Mouse (Mus musculus): Measurements from ENCODE around the gene Fam53a.

Gene Fam53a

GRCm38 (mm10) chr5:33632526-33632925, 3.1 kb upstream of the Fam53a start:
- DNase-seq (ENCODE audit: low spot score in 2 of 2): no peak

GRCm38 (mm10) chr5:33630615-33631014, 1.2 kb upstream of the Fam53a start:
- DNase-seq (ENCODE audit: low spot score in 2 of 2): no peak

DNA sequence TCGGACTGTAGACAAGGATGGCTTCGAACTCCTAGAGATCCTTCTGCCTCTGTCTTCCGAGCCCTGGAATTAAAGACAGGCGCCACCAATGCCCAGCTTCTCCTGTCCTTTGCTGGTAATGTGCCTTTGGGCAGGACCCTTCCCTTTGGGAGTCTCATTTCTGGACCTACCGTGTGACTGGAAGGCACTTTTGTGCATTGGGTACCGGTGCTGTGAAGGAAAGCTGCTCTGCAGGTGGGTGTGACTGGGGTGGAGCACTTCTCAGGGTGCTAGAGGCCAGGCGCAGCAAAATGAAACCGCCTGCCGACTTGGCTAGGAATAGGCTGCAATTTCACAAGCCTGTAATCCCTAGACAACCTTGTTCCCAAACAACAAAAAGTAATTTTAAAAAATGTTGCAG, 626 bp upstream of the Fam53a start:
- DNase-seq (ENCODE audit: low spot score in 2 of 2): peak; percentile 36 to 62

- peak; percentile 53 to 60 for DNase-seq (ENCODE audit: low spot score in 2 of 2)
These were observed 575 bp downstream of the Fam53a start for GRCm38 (mm10) chr5:33628820-33629300.

DNA sequence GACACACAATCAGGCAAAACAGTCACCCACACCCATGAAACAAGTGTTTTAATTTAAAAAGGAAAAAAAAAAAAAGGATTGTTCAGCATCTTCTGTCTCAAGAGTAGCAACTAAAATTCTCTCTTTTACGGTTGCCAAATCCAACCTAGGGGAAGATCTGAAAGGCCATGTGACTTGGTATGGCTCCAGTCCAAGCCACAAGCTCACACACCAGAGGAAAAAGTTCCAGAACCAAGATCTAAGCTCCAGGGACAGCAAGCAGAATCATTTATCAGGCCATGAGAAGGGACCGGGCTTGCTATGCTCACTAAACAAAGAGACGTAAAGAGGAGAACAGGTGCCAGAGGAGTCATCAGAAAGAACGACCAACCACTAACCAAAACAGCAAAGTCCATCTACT, 1.5 kb downstream of the Fam53a start:
- DNase-seq (ENCODE audit: low spot score in 2 of 2): no peak

- DNase-seq (ENCODE audit: low spot score in 2 of 2): no peak
These were observed 5.7 kb downstream of the Fam53a start for GRCm38 (mm10) chr5:33623766-33624165.

DNA sequence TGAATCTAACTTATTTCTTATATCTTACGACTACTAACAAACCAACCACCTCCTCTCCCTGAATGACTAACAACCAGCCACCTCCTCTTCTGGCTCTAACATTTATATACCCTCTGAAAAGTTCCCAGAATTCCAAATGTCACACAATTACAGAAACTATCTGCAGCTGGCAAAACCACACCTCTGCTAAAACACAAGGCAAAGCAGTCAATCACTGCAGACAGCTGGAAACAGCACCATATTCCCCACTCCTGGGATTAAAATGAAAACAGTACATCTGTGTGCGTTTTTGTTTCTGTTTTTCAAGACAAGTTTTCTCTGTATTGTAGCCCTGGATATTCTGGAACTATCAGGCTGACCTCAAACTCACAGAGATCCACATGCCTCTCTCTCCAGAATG, 6.8 kb downstream of the Fam53a start:
- no peak for DNase-seq (ENCODE audit: low spot score in 2 of 2)

GRCm38 (mm10) chr5:33614391-33614790, 15.0 kb downstream of the Fam53a start:
- no peak for DNase-seq (ENCODE audit: low spot score in 2 of 2)

DNA sequence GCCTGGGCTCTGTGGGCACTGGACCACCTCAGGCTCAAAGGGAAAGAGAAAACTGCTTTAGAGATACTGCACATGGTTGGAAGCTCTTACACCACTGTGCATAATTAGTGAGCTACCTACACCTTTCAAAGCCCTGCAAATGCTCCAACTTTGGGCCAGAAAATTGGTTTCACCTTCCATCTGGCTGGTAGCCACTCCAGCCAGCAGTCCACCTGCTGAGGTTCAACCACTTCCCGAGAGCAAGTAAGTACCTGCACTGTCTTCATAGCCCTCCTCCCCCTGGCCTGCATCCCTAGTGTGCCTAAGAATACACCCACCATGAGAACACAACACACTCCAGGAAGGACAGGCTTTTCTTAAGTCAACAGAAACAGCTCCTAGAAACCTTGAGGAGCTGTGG, 17.6 kb downstream of the Fam53a start:
- DNase-seq (ENCODE audit: low spot score in 2 of 2): no peak

DNA sequence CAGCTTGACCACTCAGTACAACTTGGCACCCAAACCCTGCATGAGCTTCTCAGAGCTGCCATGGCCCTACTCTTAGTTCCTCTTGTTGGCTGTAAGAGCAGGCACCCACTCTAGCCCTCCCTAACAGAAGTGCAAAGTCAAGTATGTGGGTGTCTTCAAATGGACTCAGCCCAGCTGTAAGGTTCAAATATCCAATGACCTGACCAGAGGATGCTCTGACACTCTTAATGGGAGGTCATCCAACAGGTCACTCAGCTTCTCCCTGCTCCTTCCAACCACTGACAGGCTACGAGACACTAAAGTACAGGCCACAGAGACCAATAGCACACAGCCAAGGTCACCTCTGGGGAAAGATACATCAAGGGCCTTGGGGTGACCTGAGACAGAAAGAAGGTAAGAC, 20.2 kb downstream of the Fam53a start:
- no peak for DNase-seq (ENCODE audit: low spot score in 2 of 2)

GRCm38 (mm10) chr5:33607434-33607833, 22.0 kb downstream of the Fam53a start:
- DNase-seq (ENCODE audit: low spot score in 2 of 2): no peak

DNA sequence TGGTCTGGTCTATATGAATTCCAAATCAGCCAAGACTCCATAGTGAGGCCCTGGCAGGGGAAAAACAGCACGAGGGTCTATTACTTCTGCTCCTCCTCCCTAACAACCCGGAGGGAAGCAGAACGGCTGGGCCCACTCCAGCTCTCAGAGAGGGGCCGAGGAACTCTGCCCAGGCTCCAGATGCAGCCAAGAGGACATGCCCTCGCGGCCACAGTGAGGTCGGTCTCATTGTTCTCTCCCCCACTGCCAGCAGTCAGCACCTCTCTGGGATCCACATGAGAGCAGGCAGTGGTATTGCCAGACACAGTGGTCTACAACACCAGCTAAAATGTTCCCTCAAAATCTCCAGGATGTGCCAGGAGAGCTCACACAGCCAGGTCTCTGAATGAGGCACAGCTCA, 22.8 kb downstream of the Fam53a start:
- DNase-seq (ENCODE audit: low spot score in 2 of 2): no peak

GRCm38 (mm10) chr5:33605314-33605713, 24.1 kb downstream of the Fam53a start:
- no peak for DNase-seq (ENCODE audit: low spot score in 2 of 2)

DNA sequence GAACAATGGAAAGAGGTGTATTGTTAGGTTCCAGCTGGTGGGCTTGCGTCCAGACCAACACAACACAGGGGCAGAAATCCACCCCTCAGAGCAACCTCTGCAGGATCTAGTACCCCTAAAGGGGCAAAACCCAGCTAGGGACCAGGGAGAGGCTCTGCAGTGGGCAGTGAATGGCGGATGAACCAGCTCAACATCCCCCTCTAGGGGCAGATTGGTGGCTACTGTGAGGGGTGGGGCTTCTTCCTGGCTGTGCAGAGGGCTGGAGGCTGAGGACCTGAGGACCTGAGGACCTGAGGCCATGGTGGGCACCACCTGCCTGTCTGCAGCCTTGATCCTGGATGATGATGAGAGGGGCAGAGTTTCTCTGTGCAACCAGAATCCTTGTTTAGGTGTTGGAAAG, 35.8 kb downstream of the Fam53a start:
- no peak for DNase-seq (ENCODE audit: low spot score in 2 of 2)

GRCm38 (mm10) chr5:33589221-33589888, 40.1 kb downstream of the Fam53a start:
- DNase-seq (ENCODE audit: low spot score in 2 of 2): peak; percentile 43 to 62

DNA sequence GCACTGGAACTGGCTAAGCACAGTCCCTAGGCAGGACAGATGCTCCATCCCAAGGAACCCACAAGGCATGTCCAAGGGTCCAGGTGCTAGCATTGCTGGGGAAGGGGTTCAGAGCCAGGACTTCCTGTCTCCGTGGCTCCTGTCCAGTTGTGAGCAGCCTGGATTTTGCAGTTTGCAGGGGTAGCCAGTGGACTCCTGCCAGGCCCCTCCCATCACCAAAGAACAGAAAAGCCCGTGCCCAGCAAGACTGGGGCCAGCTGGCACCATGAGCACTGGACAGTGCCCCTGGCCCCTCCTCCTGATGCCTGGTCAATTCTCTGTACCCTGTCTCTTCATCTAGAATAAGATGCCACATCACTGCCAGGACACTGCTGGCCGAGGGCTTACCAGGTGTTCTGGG, 41.4 kb downstream of the Fam53a start:
- no peak for DNase-seq (ENCODE audit: low spot score in 2 of 2)

DNA sequence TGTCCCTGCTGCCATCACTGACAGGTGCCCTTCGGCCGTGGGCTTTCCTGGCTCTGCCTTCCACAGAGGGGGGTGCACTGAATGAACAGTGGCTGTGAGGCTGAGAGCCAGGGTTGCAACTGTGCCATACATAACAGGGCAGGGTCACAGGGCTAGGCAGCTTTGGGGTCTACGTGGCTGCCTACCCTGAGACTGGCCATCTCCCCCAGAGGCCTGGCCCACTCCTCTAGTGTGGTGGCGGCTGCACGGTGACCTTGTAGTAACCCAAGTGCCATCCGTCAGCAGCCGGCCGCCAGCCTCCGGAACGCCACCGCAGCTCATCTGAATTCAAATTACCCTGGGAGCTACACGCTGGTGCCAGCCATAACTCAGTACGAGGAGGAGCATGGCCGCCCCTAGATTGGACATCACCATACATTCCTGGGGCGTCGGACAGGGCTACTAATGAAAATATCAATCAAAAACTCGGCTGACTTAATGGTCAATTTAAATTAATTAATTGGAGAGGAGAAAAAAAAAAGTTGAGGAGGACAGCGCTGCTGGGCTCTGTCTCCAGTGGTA, 41.9 kb downstream of the Fam53a start:
- no peak for DNase-seq (ENCODE audit: low spot score in 2 of 2)

- DNase-seq (ENCODE audit: low spot score in 2 of 2): no peak
These were observed 49.1 kb downstream of the Fam53a start for GRCm38 (mm10) chr5:33580336-33580735.

GRCm38 (mm10) chr5:33574207-33574606, 55.2 kb downstream of the Fam53a start:
- no peak for DNase-seq (ENCODE audit: low spot score in 2 of 2)

DNA sequence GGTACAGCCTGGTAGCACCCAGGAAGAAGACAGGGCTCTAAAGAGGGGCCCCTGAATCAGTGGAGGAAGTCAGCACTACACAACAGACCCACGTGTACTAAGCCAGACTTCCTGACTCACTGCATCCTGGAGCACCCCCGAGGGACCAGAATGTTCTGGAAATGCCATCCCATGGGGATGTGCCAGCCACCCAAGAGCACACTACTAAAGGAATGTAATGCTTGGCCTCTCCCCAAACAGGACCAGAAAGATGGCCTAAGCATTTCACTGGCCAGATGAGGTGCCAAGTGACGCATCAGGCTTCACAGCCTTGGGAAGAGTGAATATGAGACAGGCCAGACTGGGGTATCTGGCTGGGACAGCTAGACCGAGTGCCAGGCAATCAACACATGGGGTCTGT, 63.5 kb downstream of the Fam53a start:
- no peak for DNase-seq (ENCODE audit: low spot score in 2 of 2)

DNA sequence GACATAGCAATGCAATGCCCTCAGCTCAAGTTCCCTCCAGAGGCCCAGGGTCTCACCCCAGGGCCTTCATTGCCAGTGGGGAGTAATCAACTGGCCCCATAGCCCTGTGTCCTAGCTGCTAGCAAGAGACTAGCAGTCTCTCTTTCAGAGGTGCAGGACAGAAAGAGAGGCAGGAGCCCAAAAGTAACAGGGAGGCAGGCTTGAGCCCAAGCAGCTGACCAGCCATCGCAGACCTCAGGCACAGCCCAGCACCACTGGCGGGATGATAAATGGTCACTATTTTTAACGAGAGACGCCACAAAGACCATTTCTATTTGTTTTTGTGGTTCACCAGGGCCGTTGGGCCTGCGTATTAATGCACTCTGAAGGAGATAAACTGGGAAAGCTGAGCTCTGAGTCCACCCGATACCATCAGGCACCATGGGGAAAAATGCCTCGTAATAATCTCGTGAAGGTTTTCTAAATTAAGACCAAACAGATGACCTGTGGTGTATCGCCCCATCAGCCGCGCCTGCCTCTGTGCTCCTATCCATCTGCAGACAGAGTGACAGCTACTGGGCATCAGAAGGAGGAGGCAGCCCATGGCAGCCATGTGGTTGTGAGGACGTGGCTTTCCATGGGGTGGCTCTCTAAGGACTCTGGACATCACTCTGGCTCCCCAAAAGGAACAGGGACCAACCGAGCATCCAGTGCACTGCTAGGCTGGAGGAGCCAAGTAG, 73.0 kb downstream of the Fam53a start:
- no peak for DNase-seq (ENCODE audit: low spot score in 2 of 2)

All from urinary bladder, postnatal 36 days (tissue).